Mouse (Mus musculus) T-cell, adult 66 days (primary cell): ENCODE results near the gene Gm4724. TPM values are rescaled to one million over a fixed set of nuclear protein-coding genes. Genes with fewer than 3 reads are reported as not detected.

Experiments used
- total RNA-seq, 2 experiments: library from RNA; stranded (reverse); gene quantifications; 3 replicates in 1 of 2; 4 replicates in 1 of 2; pipeline ENCODE4 v1.2.4; 2023

Gm4724 gene
- 1 to 10 TPM; 1.3 to 3.2 TPM for total RNA-seq

DNA sequence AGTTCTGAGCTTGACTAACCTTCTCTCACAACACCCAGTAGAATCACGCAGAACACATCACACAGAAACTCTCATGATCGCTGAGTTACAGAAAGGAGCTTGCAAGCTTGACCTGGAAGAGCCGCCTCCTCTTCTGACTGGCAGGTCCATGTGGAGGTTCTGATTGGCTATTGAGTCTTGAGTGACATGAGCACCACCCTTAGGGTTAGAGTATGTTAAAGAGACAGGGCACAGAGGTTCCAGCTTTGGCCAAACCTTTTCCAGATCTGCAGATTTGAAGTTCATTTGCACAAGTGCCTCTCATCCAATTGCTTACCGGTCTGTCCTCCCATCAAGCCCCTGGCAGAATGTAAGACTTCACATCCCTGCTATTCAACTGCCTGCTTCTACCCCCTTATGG is at the start of gene Gm4724:
Gm4724 (minus strand) TSS at position 101 of the 400 bp plus-strand sequence.

DNA sequence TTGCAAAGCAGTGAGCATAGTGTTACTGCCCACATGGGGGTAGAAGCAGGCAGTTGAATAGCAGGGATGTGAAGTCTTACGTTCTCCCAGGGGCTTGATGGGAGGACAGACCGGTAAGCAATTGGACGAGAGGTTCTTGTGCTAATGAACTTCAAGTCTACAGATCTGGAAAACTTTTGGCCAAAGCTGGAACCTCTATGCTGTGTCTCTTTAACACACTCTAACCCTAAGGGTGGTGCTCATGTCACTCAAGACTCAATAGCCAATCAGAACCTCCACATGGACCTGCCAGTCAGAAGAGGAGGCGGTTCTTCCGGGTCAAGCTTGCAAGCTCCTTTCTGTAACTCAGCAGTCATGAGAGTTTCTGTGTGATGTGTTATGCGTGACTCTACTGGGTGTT is 34.1 kb upstream of the Gm4724 start, which contains the start of gene Zfp965:
Zfp965 (plus strand) TSS at position 301 of the 400 bp plus-strand sequence.

Other genes starting within 250 kb of the Gm4724 start
- gene Gm14391, start 228.9 kb downstream of the Gm4724 start, total RNA-seq, result 10 to 100 TPM; 18.2 to 29.4 TPM
- gene Gm14440, start 160.7 kb downstream of the Gm4724 start, total RNA-seq, result 1 to 10 TPM in 1 of 2 experiments, not detected in 1; 4.0 TPM
- 10 to 100 TPM; 12.3 to 13.9 TPM for gene Gm4631, start 97.6 kb downstream of the Gm4724 start, total RNA-seq
- 1 to 10 TPM in 1 of 2 experiments, not detected in 1; 2.1 TPM for gene Zfp968, start 63.4 kb downstream of the Gm4724 start, total RNA-seq
- gene Zfp965, start 34.2 kb upstream of the Gm4724 start, total RNA-seq, result 1 to 10 TPM; 4.4 to 7.3 TPM
- not detected for gene Gm11007, start 208.2 kb upstream of the Gm4724 start, total RNA-seq